ENCODE assay signal across 11 mouse cellular contexts in the genomic region with DNA sequence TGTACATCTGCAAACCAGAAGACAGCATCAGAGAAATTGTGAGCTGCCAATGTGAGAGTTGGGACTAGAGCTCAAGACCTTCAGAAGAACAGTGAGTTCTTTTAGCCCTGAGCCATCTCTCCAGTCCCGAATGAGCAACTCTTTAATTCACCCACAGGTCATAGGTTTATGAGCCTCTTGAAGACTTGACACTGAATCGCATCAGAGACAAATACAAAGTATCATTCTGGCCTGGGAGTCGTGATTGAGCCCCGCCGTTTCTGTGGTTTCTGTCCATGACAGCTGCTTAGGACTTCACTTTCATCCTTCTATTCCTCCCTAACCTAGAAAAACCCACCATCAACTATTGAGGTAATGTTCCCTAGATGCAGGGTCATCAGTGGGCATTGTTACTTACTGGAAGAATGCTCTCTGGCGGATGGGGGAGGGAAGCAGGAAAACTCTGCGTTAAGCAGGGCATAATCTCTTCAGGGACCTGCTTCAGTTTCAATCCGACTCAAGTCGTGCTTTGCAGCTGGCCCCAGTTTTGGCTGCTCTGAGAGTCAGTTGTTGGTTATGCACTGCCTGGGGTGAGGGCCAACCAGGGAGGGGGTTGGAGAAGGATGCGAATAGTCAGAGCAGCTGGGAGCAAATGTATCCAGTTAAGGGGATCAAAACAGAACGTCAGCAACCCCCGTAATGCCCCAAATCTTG. TPM values are rescaled to one million over a fixed set of nuclear protein-coding genes. Genes with fewer than 3 reads are reported as not detected.
DNase-seq lines count a peak whose midpoint lies in the region.
"Had no signal": no experiment of that assay in that cellular context is flagged by ENCODE, and none has a peak within 500 bp of the region (broad histone marks: within the 10 kb centered on the region; RNA-seq: fewer than 3 reads in every experiment).

No protein-coding gene starts in this region.

- peak; percentile 50 for DNase-seq in adrenal gland, postnatal 10 days
- no peak for DNase-seq in adrenal gland, adult 8-10 months
- peak; percentile 51 for DNase-seq in left cerebral cortex, postnatal 4 days
- no peak for DNase-seq in left cerebral cortex, adult 18-20 months (ENCODE audit: low spot score in 2 of 2)
- peak; percentile 26 to 31 for DNase-seq in gastrocnemius, postnatal 36 days
- DNase-seq in retina, embryonic 14.5 days (ENCODE audit: low spot score) = peak; percentile 57
- DNase-seq in embryo, embryonic 9.5 days (ENCODE audit: extremely low spot score) = no peak
- DNase-seq in cerebellum, postnatal 36 days = no peak
- DNase-seq: layer of hippocampus, postnatal 36 days; liver; thymus, postnatal 25 days had no signal

- intact Hi-C loops in left cerebral cortex, postnatal 4 days (cut with DNase I) = no loop called here
- intact Hi-C loops in gastrocnemius, postnatal 36 days (cut with DNase I) = no loop called here

RNA-seq across cellular contexts. Expression of a gene that starts 10.0 kb away (rescaled TPM):
- 100 to 1,000 TPM; 235 to 238 TPM for total RNA-seq in adrenal gland, postnatal 10 days (2021)
- total RNA-seq in adrenal gland, adult 8-10 months (2022) = 1,000 to 10,000 TPM in 3 of 4 experiments, 100 to 1,000 TPM in 1; 688 to 1,713 (median 1,219) TPM
- total RNA-seq in left cerebral cortex, postnatal 4 days (2021) = not detected
- not detected for total RNA-seq in left cerebral cortex, adult 18-20 months (2021)
- total RNA-seq in gastrocnemius, postnatal 36 days (2021) = under 1 TPM; 0.20 to 0.27 TPM
- total RNA-seq: layer of hippocampus, postnatal 36 days had no signal

RNA-seq across cellular contexts. Expression of a gene that starts 22.2 kb away (rescaled TPM):
- 1,000 to 10,000 TPM in 1 of 2 experiments, 100 to 1,000 TPM in 1; 989 to 1,053 TPM for total RNA-seq in adrenal gland, postnatal 10 days (2021)
- 100 to 1,000 TPM; 425 to 852 (median 611) TPM for total RNA-seq in adrenal gland, adult 8-10 months (2022)
- 100 to 1,000 TPM; 211 to 236 TPM for total RNA-seq in left cerebral cortex, postnatal 4 days (2021)
- total RNA-seq in left cerebral cortex, adult 18-20 months (2021) = 100 to 1,000 TPM; 283 to 337 TPM
- total RNA-seq in gastrocnemius, postnatal 36 days (2021) = 1,000 to 10,000 TPM; 1,029 to 1,117 TPM

RNA-seq across cellular contexts. Expression of a gene that starts 28.4 kb away (rescaled TPM):
- 10 to 100 TPM; 40.2 to 51.9 TPM for total RNA-seq in adrenal gland, postnatal 10 days (2021)
- total RNA-seq in adrenal gland, adult 8-10 months (2022) = 10 to 100 TPM; 53.1 to 65.3 (median 59.3) TPM
- 10 to 100 TPM; 72.5 to 75.8 TPM for total RNA-seq in left cerebral cortex, postnatal 4 days (2021)
- 10 to 100 TPM; 41.6 to 51.3 TPM for total RNA-seq in left cerebral cortex, adult 18-20 months (2021)
- total RNA-seq in gastrocnemius, postnatal 36 days (2021) = 10 to 100 TPM; 41.0 to 41.6 TPM

RNA-seq across cellular contexts. Expression of a gene that starts 46.1 kb away (rescaled TPM):
- total RNA-seq in adrenal gland, postnatal 10 days (2021) = 10 to 100 TPM; 84.3 to 94.5 TPM
- total RNA-seq in adrenal gland, adult 8-10 months (2022) = 10 to 100 TPM; 57.5 to 93.6 (median 80.2) TPM
- total RNA-seq in left cerebral cortex, postnatal 4 days (2021) = 10 to 100 TPM; 37.1 to 42.6 TPM
- total RNA-seq in left cerebral cortex, adult 18-20 months (2021) = 10 to 100 TPM; 58.3 to 60.2 TPM
- total RNA-seq in gastrocnemius, postnatal 36 days (2021) = 10 to 100 TPM; 48.9 to 49.7 TPM

Comparison
In these comparisons a context has a peak if more than half of its experiments do, and no peak if none do; other contexts are left out.
1. DNase-seq: peak in adrenal gland, postnatal 10 days (single experiment), left cerebral cortex, postnatal 4 days (single experiment), gastrocnemius, postnatal 36 days (2 of 2) and retina, embryonic 14.5 days (single experiment); none in adrenal gland, adult 8-10 months (single experiment), left cerebral cortex, adult 18-20 months (0 of 2), embryo, embryonic 9.5 days (single experiment) and cerebellum, postnatal 36 days (0 of 2).
2. RNA of a gene that starts 10.0 kb away (total RNA-seq): 688 to 1,713 TPM in adrenal gland, adult 8-10 months and 235 to 238 TPM in adrenal gland, postnatal 10 days; not detected in left cerebral cortex, adult 18-20 months, 0.20 to 0.27 TPM in gastrocnemius, postnatal 36 days and not detected in left cerebral cortex, postnatal 4 days; every median in the first group is over 100 times any median in the second.